Mouse (Mus musculus): ENCODE data around the gene Klk13. TPM values are rescaled to one million over a fixed set of nuclear protein-coding genes. Genes with fewer than 3 reads are reported as not detected.

The Klk13 gene
- polyA plus RNA-seq, 1 experiment = not detected

DNA sequence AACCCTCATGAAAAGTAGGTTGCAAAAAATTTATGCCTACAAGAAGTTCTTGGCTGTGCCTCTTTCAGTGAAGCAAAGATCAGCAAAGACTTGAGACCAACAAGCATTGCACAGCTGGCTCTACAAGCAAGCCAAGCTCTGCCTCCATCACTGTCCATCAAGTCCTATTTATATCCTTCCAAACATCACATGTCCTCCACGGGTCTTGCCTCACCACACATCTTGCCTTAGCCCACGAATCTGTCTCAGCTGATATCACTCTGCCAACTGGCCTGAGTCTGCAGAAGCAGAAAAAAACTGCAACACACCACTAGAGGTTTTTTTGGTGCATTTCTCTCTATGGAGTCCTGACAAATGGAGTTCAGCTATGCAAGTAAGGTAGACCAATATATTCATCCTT, 40.4 kb downstream of the Klk13 start:
- TF ChIP-seq CTCF (IDR thresholded peaks at IDR 0.05; ENCODE audit: control insufficient read depth, insufficient read depth, low read length) (no peak), POLR2A (IDR thresholded peaks at IDR 0.05; ENCODE audit: borderline replicate concordance, control insufficient read depth, low read depth, low read length) (no peak)
- H3K4me3 ChIP-seq (replicated peaks; ENCODE audit: control insufficient read depth, low read depth, low read length) = no peak overlapping the region
- no peak overlapping the region for H3K27ac ChIP-seq (ENCODE audit: control insufficient read depth, insufficient read depth, low read depth, low read length, poor library complexity)
- 30% methylated on average over 2 of the region's 2 CpGs for WGBS
- peaks cover 4% of the 10 kb centered on the region; the same call in 1 of the 2 replicates for H3K4me1 ChIP-seq (ENCODE audit: control insufficient read depth, insufficient read depth, low read length)

DNA sequence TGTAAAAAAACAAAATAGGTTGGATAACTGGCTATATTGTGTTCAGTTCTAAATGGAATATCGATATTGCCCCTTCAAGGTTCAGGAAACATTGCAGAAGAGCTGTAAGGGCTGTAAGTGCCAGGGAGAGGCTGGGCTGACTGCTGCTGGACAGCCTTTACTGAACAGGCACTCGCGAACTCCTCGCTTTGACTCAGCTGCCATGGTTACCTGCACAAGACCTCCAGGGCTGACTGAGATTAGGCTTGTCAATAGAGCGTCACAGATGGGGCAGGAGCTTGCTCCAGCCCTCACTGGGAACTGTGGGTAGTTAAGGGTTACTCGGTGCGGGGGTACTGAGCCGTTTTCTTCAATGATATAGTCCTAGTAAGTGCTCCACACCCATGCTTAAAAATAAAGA, 54.1 kb downstream of the Klk13 start:
- TF ChIP-seq CTCF (IDR thresholded peaks at IDR 0.05; ENCODE audit: control insufficient read depth, insufficient read depth, low read length) (no peak), POLR2A (IDR thresholded peaks at IDR 0.05; ENCODE audit: borderline replicate concordance, control insufficient read depth, low read depth, low read length) (no peak)
- H3K4me1 ChIP-seq (ENCODE audit: control insufficient read depth, insufficient read depth, low read length) = no peaks in the 10 kb centered on the region
- no peak overlapping the region for H3K4me3 ChIP-seq (replicated peaks; ENCODE audit: control insufficient read depth, low read depth, low read length)
- H3K27ac ChIP-seq (ENCODE audit: control insufficient read depth, insufficient read depth, low read depth, low read length, poor library complexity) = no peak overlapping the region
- 63% methylated on average over 8 of the region's 8 CpGs for WGBS

DNA sequence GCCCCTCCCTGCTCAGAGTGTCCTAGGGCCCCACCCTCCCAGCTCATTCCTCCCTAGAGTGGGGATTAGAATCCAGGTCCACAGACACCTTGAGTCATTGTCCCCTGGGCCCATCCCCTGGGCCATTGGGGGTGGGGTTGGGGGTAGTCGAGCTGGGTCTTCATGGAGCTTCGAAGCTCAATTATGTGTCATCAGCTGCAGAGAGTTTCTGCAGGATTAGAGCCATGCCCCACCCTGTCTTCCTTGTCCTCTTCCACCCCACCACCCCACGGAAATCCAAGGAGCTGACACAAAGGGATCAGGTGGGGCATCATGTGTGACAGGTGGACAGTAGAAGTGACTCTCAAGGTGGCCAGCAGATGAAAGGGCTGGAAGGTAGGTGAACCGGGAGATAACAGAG, 56.2 kb downstream of the Klk13 start, which contains the start of gene Klk12:
Gene Klk12, plus strand, starts transcription at position 301 of the 400 bp plus-strand sequence.
- WGBS = 67% methylated on average over 4 of the region's 4 CpGs
- H3K27ac ChIP-seq (ENCODE audit: control insufficient read depth, insufficient read depth, low read depth, low read length, poor library complexity) = no peak within 1 kb of the TSS
- TF ChIP-seq CTCF (IDR thresholded peaks at IDR 0.05; ENCODE audit: control insufficient read depth, insufficient read depth, low read length) (no peak), POLR2A (IDR thresholded peaks at IDR 0.05; ENCODE audit: borderline replicate concordance, control insufficient read depth, low read depth, low read length) (no peak)
- no peaks in the 10 kb centered on the region for H3K4me1 ChIP-seq (ENCODE audit: control insufficient read depth, insufficient read depth, low read length)
- H3K4me3 ChIP-seq (replicated peaks; ENCODE audit: control insufficient read depth, low read depth, low read length) = no peak within 1 kb of the TSS

DNA sequence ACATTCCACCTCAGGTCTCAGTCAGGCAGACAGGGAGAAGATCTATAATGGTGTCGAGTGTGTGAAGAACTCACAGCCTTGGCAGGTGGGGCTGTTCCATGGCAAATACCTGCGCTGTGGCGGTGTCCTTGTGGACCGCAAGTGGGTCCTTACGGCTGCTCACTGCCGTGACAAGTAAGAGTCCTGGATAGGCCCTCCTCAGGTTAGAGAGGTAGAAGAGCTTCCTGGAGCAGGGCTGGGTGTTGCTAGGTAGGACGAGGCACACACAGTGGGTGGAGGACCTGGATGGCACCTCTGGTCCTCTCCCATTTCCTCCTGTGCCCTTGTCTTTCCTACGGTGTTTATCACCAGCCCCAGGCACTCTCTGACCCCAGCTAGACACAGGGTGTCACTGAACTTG, 57.3 kb downstream of the Klk13 start:
- H3K27ac ChIP-seq (ENCODE audit: control insufficient read depth, insufficient read depth, low read depth, low read length, poor library complexity) = no peak overlapping the region
- 84% methylated on average over 8 of the region's 8 CpGs for WGBS
- H3K4me1 ChIP-seq (ENCODE audit: control insufficient read depth, insufficient read depth, low read length) = no peaks in the 10 kb centered on the region
- TF ChIP-seq POLR2A (IDR thresholded peaks at IDR 0.05; ENCODE audit: borderline replicate concordance, control insufficient read depth, low read depth, low read length) (no peak), CTCF (IDR thresholded peaks at IDR 0.05; ENCODE audit: control insufficient read depth, insufficient read depth, low read length) (no peak)
- no peak overlapping the region for H3K4me3 ChIP-seq (replicated peaks; ENCODE audit: control insufficient read depth, low read depth, low read length)

DNA sequence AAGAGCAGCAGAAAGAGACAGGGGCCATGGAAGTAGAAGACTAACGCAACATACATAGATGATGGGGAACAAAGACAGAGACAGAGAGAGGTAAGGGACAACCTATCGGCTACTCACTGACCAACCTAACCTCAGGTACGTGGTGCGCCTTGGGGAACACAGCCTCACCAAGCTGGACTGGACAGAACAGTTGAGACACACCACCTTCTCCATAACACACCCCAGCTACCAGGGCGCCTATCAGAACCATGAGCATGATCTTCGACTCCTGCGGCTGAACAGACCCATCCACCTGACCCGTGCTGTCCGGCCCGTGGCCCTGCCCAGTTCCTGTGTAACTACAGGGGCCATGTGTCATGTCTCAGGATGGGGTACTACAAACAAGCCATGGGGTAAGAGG, 58.3 kb downstream of the Klk13 start:
- Histone ChIP-seq H3K4me1 (ENCODE audit: control insufficient read depth, insufficient read depth, low read length) (no peaks in the 10 kb centered on the region), H3K27ac (ENCODE audit: control insufficient read depth, insufficient read depth, low read depth, low read length, poor library complexity) (no peak overlapping the region), H3K4me3 (replicated peaks; ENCODE audit: control insufficient read depth, low read depth, low read length) (no peak overlapping the region)
- WGBS = 92% methylated on average over 10 of the region's 10 CpGs
- TF ChIP-seq CTCF (IDR thresholded peaks at IDR 0.05; ENCODE audit: control insufficient read depth, insufficient read depth, low read length) = no peak
- TF ChIP-seq POLR2A (IDR thresholded peaks at IDR 0.05; ENCODE audit: borderline replicate concordance, control insufficient read depth, low read depth, low read length) = no peak

DNA sequence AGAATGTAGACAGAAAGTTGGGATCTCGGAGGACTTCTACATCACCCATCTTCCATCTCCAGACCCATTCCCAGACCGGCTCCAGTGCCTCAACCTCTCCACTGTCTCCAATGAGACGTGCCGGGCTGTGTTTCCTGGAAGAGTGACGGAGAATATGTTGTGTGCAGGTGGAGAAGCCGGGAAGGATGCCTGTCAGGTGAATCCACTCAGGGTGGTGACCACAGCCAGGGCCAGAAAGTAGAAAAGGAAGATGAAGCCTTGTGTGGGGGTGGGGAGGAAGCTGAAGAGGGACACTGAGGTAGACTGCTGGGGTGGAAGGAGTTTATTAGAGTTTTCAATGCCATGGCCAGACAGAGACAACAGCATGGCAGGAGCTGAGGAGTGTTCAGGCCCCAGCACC, 59.5 kb downstream of the Klk13 start:
- no peaks in the 10 kb centered on the region for H3K4me1 ChIP-seq (ENCODE audit: control insufficient read depth, insufficient read depth, low read length)
- no peak overlapping the region for H3K4me3 ChIP-seq (replicated peaks; ENCODE audit: control insufficient read depth, low read depth, low read length)
- H3K27ac ChIP-seq (ENCODE audit: control insufficient read depth, insufficient read depth, low read depth, low read length, poor library complexity) = no peak overlapping the region
- TF ChIP-seq POLR2A (IDR thresholded peaks at IDR 0.05; ENCODE audit: borderline replicate concordance, control insufficient read depth, low read depth, low read length) (no peak), CTCF (IDR thresholded peaks at IDR 0.05; ENCODE audit: control insufficient read depth, insufficient read depth, low read length) (no peak)
- WGBS = 90% methylated on average over 6 of the region's 6 CpGs

GRCm38 (mm10) chr7:43772901-43773300, 60.5 kb downstream of the Klk13 start:
- no peak overlapping the region for H3K27ac ChIP-seq (ENCODE audit: control insufficient read depth, insufficient read depth, low read depth, low read length, poor library complexity)
- no peak for TF ChIP-seq POLR2A (IDR thresholded peaks at IDR 0.05; ENCODE audit: borderline replicate concordance, control insufficient read depth, low read depth, low read length)
- no peak for TF ChIP-seq CTCF (IDR thresholded peaks at IDR 0.05; ENCODE audit: control insufficient read depth, insufficient read depth, low read length)
- H3K4me3 ChIP-seq (replicated peaks; ENCODE audit: control insufficient read depth, low read depth, low read length) = no peak overlapping the region
- no peaks in the 10 kb centered on the region for H3K4me1 ChIP-seq (ENCODE audit: control insufficient read depth, insufficient read depth, low read length)
- WGBS = 71% methylated on average over 3 of the region's 3 CpGs

GRCm38 (mm10) chr7:43774364-43774763, 62.0 kb downstream of the Klk13 start, which contains the start of gene Klk11:
Gene Klk11 (plus strand): TSS chr7:43774604.
- Histone ChIP-seq H3K27ac (ENCODE audit: control insufficient read depth, insufficient read depth, low read depth, low read length, poor library complexity) (no peak within 1 kb of the TSS), H3K4me3 (replicated peaks; ENCODE audit: control insufficient read depth, low read depth, low read length) (no peak within 1 kb of the TSS), H3K4me1 (ENCODE audit: control insufficient read depth, insufficient read depth, low read length) (no peaks in the 10 kb centered on the region)
- WGBS = 74% methylated on average over 5 of the region's 5 CpGs
- TF ChIP-seq CTCF (IDR thresholded peaks at IDR 0.05; ENCODE audit: control insufficient read depth, insufficient read depth, low read length) (no peak), POLR2A (IDR thresholded peaks at IDR 0.05; ENCODE audit: borderline replicate concordance, control insufficient read depth, low read depth, low read length) (no peak)

- 74% methylated on average over 6 of the region's 6 CpGs for WGBS
- no peak for TF ChIP-seq POLR2A (IDR thresholded peaks at IDR 0.05; ENCODE audit: borderline replicate concordance, control insufficient read depth, low read depth, low read length)
Observed at GRCm38 (mm10) chr7:43774802-43775201, 62.4 kb downstream of the Klk13 start.

More at GRCm38 (mm10) chr7:43774802-43775201, 62.4 kb downstream of the Klk13 start:
- Histone ChIP-seq H3K4me3 (replicated peaks; ENCODE audit: control insufficient read depth, low read depth, low read length) (no peak overlapping the region), H3K4me1 (ENCODE audit: control insufficient read depth, insufficient read depth, low read length) (no peaks in the 10 kb centered on the region), H3K27ac (ENCODE audit: control insufficient read depth, insufficient read depth, low read depth, low read length, poor library complexity) (no peak overlapping the region)
